Mouse (Mus musculus): ENCODE measurements around the gene Hoxa3. TPM values are rescaled to one million over a fixed set of nuclear protein-coding genes. Genes with fewer than 3 reads are reported as not detected.
A peak's percentile ranks its signal among the peaks of the same experiment; 100 is the strongest.

Gene Hoxa3
- polyA plus RNA-seq, 2 experiments from 2014 or later: 0.21 TPM; not detected in 1

- no peak for ATAC-seq
Measured at GRCm38 (mm10) chr6:52165441-52166370, 47.4 kb downstream of the Hoxa3 start.

DNA sequence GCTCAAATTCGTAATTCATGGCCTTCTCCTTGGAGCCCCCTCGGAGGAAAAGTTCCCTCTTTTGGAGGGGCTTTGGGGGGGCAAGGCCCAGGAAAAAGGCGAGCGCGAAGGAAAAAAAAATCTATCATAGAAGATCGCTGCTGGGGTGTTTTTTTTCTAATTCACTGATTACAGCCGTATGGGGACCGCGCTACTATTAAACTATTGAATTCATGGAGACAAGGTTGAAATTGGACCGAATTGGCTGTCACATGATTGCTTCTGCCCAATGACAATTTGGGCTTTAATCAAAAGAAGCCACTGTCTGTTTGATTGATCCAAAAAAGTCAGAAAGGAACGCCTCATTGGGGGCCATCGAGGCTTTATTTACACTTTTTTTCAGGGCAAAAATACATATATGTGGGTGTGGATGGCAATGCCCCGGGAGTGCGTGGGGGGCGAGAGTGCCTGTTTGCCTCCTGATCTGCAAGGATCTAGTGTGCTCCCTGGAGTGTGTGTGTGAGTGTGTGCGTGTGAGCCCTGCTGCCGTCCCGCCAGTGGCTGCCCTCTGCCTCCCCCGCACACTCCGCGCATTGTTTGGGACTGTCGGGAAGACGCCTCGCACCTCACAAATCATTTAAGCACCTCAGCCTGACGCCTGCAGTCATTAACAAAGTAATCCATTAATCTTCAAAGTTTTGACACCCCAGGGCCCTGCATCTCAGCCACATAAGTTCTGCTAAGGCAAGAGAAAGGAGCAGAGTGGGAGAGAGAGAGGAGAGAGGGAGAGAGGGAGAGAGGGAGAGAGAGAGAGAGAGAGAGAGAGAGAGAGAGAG, 48.3 kb downstream of the Hoxa3 start, which contains the start of gene Hoxa2:
Gene Hoxa2, minus strand, starts transcription at position 206 of the 815 bp plus-strand sequence.
- no peak for ATAC-seq

DNA sequence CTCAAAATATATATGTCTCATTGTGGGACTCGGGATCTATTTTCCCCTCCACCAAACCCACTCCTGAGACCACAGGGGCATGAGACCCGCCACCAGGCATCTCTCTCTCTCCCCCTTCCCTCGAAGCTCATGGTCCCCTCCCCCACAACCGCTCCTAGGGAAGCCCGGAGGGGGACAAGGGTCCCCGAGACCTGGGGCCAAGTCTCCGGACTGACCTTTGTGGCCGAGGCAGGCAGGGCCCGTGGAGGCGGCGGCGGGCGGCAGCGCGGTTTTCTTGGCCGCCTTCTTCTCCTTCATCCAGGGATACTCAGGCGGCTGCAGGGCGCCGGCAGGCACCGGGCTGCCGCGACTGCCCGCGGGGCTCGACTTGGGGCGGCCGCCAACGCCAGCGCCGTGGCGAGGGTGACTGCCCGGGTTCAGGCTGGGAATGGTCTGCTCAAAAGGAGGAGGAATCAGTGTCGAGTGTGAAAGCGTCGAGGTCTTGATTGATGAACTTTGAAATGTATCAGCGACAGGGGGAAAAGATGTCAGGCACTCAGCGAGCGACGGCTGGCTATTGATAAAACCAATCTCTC, 49.0 kb downstream of the Hoxa3 start:
- ATAC-seq: no peak

- ATAC-seq: no peak
Measured at GRCm38 (mm10) chr6:52163366-52164031, 49.6 kb downstream of the Hoxa3 start.

DNA sequence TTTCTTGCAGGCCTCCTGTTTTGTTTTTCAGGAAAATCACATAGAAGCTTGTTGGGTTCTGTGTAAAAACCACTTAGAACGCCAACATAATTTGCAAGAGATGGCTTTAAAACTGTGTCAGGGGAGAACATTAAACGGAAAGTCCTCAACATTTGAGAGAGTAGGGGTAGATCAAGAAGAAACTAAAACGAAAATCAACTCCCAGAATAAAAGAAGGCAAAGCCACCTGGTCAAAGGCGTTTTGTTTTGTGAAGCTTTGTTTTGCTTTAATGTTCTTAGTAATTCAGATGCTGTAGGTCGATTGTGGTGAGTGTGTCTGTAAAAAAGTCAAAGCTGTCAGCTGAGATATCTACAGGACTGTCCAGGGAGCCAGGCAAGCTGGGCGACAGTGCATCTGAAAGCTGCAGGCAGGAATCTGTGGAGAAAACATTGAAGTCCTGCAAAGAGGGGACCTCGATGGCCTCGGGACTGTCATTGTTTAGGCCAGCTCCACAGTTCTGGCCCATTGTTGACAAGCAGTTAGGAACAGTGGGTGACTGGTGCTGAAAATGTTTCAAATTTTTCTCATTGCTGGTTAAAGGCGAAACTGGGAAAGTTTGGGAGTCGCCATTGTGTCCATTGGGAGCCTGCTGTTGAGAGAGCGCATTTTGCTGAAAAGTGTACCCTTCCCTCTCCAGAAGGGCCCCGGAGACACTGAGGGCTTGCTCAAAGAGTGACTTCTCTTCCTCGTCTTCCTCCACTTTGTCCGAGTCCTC, 50.3 kb downstream of the Hoxa3 start:
- no peak for ATAC-seq

- no peak for ATAC-seq
Measured at GRCm38 (mm10) chr6:52162093-52162380, 51.1 kb downstream of the Hoxa3 start.

GRCm38 (mm10) chr6:52161336-52162092, 51.6 kb downstream of the Hoxa3 start:
- no peak for ATAC-seq

GRCm38 (mm10) chr6:52160511-52161335, 52.4 kb downstream of the Hoxa3 start:
- ATAC-seq: no peak

DNA sequence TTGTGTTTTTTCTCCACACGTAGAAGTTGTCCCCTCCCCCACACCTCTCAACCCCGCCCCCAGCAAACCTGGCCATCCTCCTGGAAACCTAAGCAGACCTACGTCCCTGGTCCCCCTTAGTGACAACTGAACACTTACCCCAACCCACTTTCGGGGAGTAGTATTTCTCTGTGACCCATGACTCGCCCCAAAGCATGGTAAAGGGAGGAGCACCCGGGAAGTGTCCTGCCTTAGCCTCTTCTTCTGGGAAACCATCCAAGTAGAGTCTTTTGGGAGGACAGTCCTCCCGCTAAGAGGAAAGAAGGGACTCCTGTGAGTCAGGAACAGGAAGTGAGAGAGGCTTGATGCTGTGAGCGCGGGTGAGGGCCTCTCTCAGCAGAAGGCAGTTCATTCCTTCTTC, 53.2 kb downstream of the Hoxa3 start:
- ATAC-seq: no peak

DNA sequence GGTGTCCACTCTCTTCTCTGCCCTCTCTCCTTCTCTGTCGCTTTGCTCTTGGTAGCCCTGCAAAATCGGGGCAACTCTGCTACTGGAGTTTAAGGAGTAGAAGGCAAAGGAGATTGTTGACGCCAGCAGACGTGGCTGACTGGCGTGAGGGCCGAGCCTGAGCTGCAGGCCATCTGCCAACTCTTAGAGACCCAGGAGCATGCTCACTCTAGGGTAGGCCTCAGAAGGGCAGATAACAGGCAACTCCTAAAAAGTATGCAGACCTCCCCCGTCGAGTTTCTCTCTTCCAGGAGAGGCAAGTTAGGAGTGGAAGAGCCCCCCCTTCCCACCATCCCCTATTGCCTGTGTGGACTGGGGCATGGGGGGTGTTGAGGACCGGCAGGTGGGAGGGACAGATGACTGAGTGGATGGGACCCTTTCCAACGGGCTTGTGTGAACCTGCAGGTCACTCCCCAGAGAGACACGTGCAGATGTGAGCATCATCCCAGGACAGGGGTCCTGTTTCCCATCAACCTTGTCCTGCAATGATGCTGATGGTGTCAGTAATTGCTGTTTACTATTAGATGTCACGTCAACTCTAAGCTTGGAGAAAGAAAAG, 53.9 kb downstream of the Hoxa3 start:
- no peak for ATAC-seq

- ATAC-seq: peak; percentile 82
Measured at GRCm38 (mm10) chr6:52158276-52159051, 54.7 kb downstream of the Hoxa3 start, which contains the start of gene Hoxa1. Gene Hoxa1, minus strand, starts transcription at chr6:52158317.

GRCm38 (mm10) chr6:52157466-52158275, 55.5 kb downstream of the Hoxa3 start:
- no peak for ATAC-seq

DNA sequence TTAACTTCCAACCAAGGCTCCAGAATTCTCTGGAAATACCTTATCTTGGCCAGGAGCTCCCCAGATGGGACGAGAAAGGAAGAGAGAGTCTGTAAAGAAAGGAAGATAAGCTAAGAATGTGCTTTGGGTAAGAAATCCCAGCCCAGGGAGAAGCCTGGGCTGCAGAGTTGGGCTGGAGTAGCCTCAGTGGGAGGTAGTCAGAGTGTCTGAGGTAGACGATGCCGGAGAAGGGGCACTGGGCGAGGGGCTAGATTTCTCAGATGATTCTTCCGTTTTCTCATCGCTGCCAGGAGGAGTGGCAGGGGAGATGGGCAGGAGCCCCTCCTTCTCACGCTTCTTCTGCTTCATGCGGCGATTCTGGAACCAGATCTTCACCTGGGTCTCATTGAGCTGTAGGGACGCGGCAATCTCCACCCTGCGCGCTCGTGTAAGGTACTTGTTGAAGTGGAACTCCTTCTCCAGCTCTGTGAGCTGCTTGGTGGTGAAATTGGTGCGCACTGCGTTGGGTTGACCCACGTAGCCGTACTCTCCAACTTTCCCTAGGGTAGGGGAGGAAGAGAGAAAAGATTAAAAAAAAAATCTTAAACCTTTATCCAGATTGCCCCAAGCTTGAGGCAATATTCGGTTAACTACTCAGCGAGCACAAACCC, 56.5 kb downstream of the Hoxa3 start:
- no peak for ATAC-seq

- no peak for ATAC-seq
Measured at GRCm38 (mm10) chr6:52155471-52155870, 57.7 kb downstream of the Hoxa3 start.

- no peak for ATAC-seq
Measured at GRCm38 (mm10) chr6:52154044-52154443, 59.1 kb downstream of the Hoxa3 start.

GRCm38 (mm10) chr6:52153270-52153669, 59.9 kb downstream of the Hoxa3 start:
- ATAC-seq: no peak

Data from activated CD4-positive, CD25-positive, alpha-beta regulatory T cell, adult 4 months (primary cell).